In the genomic region with DNA sequence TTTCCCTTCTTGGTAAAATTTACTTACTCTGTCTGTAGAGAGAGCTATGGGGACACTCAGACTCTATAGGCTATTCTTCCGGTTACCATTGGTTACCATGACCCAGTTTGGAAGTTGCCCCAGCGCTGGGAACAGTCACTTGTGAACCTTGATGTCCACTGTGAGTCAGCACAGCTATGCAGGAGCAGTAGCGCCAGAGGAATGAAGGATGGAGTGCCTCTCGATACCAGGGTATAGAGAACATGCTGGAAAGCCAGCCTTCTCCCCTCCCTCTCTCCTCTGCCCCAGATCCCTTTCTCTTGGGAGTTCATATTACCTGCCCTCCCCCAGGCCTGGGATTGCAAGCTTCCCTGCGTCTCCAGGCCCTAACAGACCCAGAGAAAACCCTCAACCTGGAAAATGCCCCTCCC, we compare ENCODE assay signal across 8 mouse cellular contexts.
DNase-seq lines count a peak whose midpoint lies in the region; ATAC-seq and TF ChIP-seq lines count a peak whose summit lies in the region.

No protein-coding gene starts in this region.

- no peak for ATAC-seq in lung, embryonic 16.5 days (ENCODE audit: low read depth)
- no peak for ATAC-seq in stomach, embryonic 16.5 days (ENCODE audit: insufficient read depth, low FRiP score)

- no peak overlapping the region for H3K4me2 ChIP-seq in lung, embryonic 16.5 days (ENCODE audit: low read depth, low read length)
- no peak overlapping the region for H3K4me2 ChIP-seq in stomach, embryonic 16.5 days (ENCODE audit: low read depth, low read length)

- no peak for TF ChIP-seq CTCF in cerebellum, adult 2 months (IDR thresholded peaks at IDR 0.05; ENCODE audit: borderline replicate concordance, insufficient read depth, low read depth, low read length)

- no peak for TF ChIP-seq POLR2A in cerebellum, adult 2 months (IDR thresholded peaks at IDR 0.05; ENCODE audit: borderline replicate concordance, insufficient read depth, low read length)

- no peaks in the 10 kb centered on the region for H3K27me3 ChIP-seq in cerebellum, adult 2 months (ENCODE audit: control insufficient read depth, insufficient read depth, low read length)
- H3K27me3 ChIP-seq in lung, embryonic 16.5 days (ENCODE audit: control insufficient read depth, insufficient read depth, low read depth, low read length): no peaks in the 10 kb centered on the region
- H3K27me3 ChIP-seq in limb, embryonic 10.5 days (ENCODE audit: low read depth, poor library complexity, severe bottlenecking): no peaks in the 10 kb centered on the region
- no peaks in the 10 kb centered on the region for H3K27me3 ChIP-seq in stomach, embryonic 16.5 days (ENCODE audit: control insufficient read depth, insufficient read depth, low read length)

- H3K4me1 ChIP-seq in cerebellum, adult 2 months (ENCODE audit: control insufficient read depth, insufficient read depth, low read length): peaks cover 10% of the 10 kb centered on the region; the same call in 1 of the 2 replicates
- peaks cover 71% of the 10 kb centered on the region for H3K4me1 ChIP-seq in lung, embryonic 16.5 days (replicated peaks; ENCODE audit: control insufficient read depth, insufficient read depth, low read length)
- H3K4me1 ChIP-seq in limb, embryonic 10.5 days: peaks cover 85% of the 10 kb centered on the region
- H3K4me1 ChIP-seq in stomach, embryonic 16.5 days (ENCODE audit: control insufficient read depth, insufficient read depth, low read length): peaks cover 54% of the 10 kb centered on the region

- WGBS in cerebellum, adult 2 months: 69% methylated on average over 5 of the region's 5 CpGs
- WGBS in lung, embryonic 16.5 days: 37% methylated on average over 5 of the region's 5 CpGs
- 44% methylated on average over 5 of the region's 5 CpGs for WGBS in limb, embryonic 10.5 days
- 43% methylated on average over 5 of the region's 5 CpGs for WGBS in stomach, embryonic 16.5 days

- no peaks in the 10 kb centered on the region for H3K36me3 ChIP-seq in lung, embryonic 16.5 days (ENCODE audit: control insufficient read depth, insufficient read depth, low read length)
- H3K36me3 ChIP-seq in limb, embryonic 10.5 days: no peaks in the 10 kb centered on the region
- H3K36me3 ChIP-seq in stomach, embryonic 16.5 days (ENCODE audit: control insufficient read depth, insufficient read depth, low read length): no peaks in the 10 kb centered on the region

- H3K9me3 ChIP-seq in lung, embryonic 16.5 days (ENCODE audit: control insufficient read depth, low read length): no peaks in the 10 kb centered on the region
- no peaks in the 10 kb centered on the region; the same call in 1 of the 2 replicates for H3K9me3 ChIP-seq in limb, embryonic 10.5 days (replicated peaks)
- H3K9me3 ChIP-seq in stomach, embryonic 16.5 days (replicated peaks; ENCODE audit: control insufficient read depth, low read length): no peaks in the 10 kb centered on the region

- H3K4me3 ChIP-seq in cerebellum, adult 2 months (replicated peaks; ENCODE audit: insufficient read depth, low read depth, low read length): no peak overlapping the region
- no peak overlapping the region for H3K4me3 ChIP-seq in lung, embryonic 16.5 days (ENCODE audit: low read length)
- no peak overlapping the region for H3K4me3 ChIP-seq in limb, embryonic 10.5 days
- no peak overlapping the region for H3K4me3 ChIP-seq in stomach, embryonic 16.5 days (replicated peaks; ENCODE audit: low read length)

- H3K27ac ChIP-seq in cerebellum, adult 2 months (ENCODE audit: insufficient read depth, low read length): peak overlapping the region; percentile 29
- H3K27ac ChIP-seq in lung, embryonic 16.5 days (ENCODE audit: low read length): peak overlapping the region; percentile 87
- peak overlapping the region; percentile 87 for H3K27ac ChIP-seq in limb, embryonic 10.5 days
- H3K27ac ChIP-seq in stomach, embryonic 16.5 days (ENCODE audit: low read length): peak overlapping the region; percentile 95

- peak overlapping the region; percentile 55 for H3K9ac ChIP-seq in lung, embryonic 16.5 days (ENCODE audit: low read length)
- peak overlapping the region; percentile 56; the same call in 1 of the 2 replicates for H3K9ac ChIP-seq in stomach, embryonic 16.5 days (ENCODE audit: low read length)

- no peak for DNase-seq in cerebellum, adult 2 months
- DNase-seq in cerebellum, adult 8-10 months: no peak
- no peak for DNase-seq in lung, adult 18-20 months
- no peak for DNase-seq in limb, embryonic 10.5 days (ENCODE audit: low spot score)
- no peak for DNase-seq in spleen, adult 12 weeks (ENCODE audit: low spot score)
- DNase-seq in cerebellum, postnatal 36 days: no peak

Comparison
In these comparisons a context has a peak if more than half of its experiments do, and no peak if none do; other contexts are left out.
1. H3K27ac ChIP-seq: peak in every context shown above with its lines; median percentile 95 in stomach, embryonic 16.5 days; 87 in lung, embryonic 16.5 days; 87 in limb, embryonic 10.5 days; 29 in cerebellum, adult 2 months.